Mouse (Mus musculus) kidney, adult 18-20 months (tissue): ENCODE measurements around the gene Crybg2.
A peak's percentile ranks its signal among the peaks of the same experiment; 100 is the strongest.

Experiments used
- DNase-seq: peaks from one replicate; pipeline ENCODE4 v3.0.0; 2021

Crybg2 gene

GRCm38 (mm10) chr4:134122281-134122680, 61.7 kb downstream of the Crybg2 start:
- DNase-seq, result no peak

- DNase-seq, result no peak
These were observed 62.5 kb downstream of the Crybg2 start for GRCm38 (mm10) chr4:134123147-134123546.

- DNase-seq, result peak; percentile 39
These were observed 63.3 kb downstream of the Crybg2 start for GRCm38 (mm10) chr4:134123680-134124551.

- no peak for DNase-seq
These were observed 64.9 kb downstream of the Crybg2 start for GRCm38 (mm10) chr4:134125383-134126060.

GRCm38 (mm10) chr4:134126300-134127120, 65.9 kb downstream of the Crybg2 start:
- no peak for DNase-seq

GRCm38 (mm10) chr4:134127121-134127455, 66.5 kb downstream of the Crybg2 start:
- no peak for DNase-seq

- DNase-seq, result no peak
These were observed 67.2 kb downstream of the Crybg2 start for GRCm38 (mm10) chr4:134127793-134128192.

GRCm38 (mm10) chr4:134128221-134128982, 67.8 kb downstream of the Crybg2 start, which contains the start of gene Sh3bgrl3:
Gene Sh3bgrl3 (minus strand): TSS chr4:134128789.
- peak; percentile 91 for DNase-seq

GRCm38 (mm10) chr4:134128983-134129362, 68.4 kb downstream of the Crybg2 start:
- DNase-seq, result no peak

GRCm38 (mm10) chr4:134129482-134129881, 68.9 kb downstream of the Crybg2 start:
- peak; percentile 26 for DNase-seq

- no peak for DNase-seq
These were observed 71.5 kb downstream of the Crybg2 start for GRCm38 (mm10) chr4:134132117-134132516.

GRCm38 (mm10) chr4:134132519-134133095, 72.0 kb downstream of the Crybg2 start:
- no peak for DNase-seq

- no peak for DNase-seq
These were observed 75.8 kb downstream of the Crybg2 start for GRCm38 (mm10) chr4:134136280-134136926.

- DNase-seq, result no peak
These were observed 78.2 kb downstream of the Crybg2 start for GRCm38 (mm10) chr4:134138857-134139256.
